Mouse (Mus musculus) C2C12 (cell line): ENCODE measurements around the gene Zc3h12a.

Experiments
- CTCF ChIP-seq: IDR thresholded peaks from one replicate; pipeline ENCODE4 v1.5.1; 2011; ENCODE audit not compliant: control insufficient read depth, insufficient read depth, insufficient read length
- FOSL1 ChIP-seq: IDR thresholded peaks from one replicate; pipeline ENCODE4 v1.8.0; 2011; ENCODE audit warnings: mild to moderate bottlenecking, low read length; ENCODE audit not compliant: poor library complexity, insufficient read depth, severe bottlenecking
- MAX ChIP-seq: IDR thresholded peaks from one replicate; pipeline ENCODE4 v1.6.1; 2011; ENCODE audit warnings: mild to moderate bottlenecking, control low read depth
- MYOD1 ChIP-seq: IDR thresholded peaks from one replicate; pipeline ENCODE4 v1.6.1; 2011; ENCODE audit warnings: low read depth; ENCODE audit not compliant: control insufficient read depth, insufficient read length
- MYOG ChIP-seq: IDR thresholded peaks from one replicate; pipeline ENCODE4 v1.6.1; 2011; ENCODE audit not compliant: control insufficient read depth, insufficient read length; ENCODE audit errors: extremely low read depth
- USF1 ChIP-seq: IDR thresholded peaks from one replicate; pipeline ENCODE4 v1.6.1; 2011; ENCODE audit warnings: low read depth, mild to moderate bottlenecking, control low read depth, moderate library complexity

DNA sequence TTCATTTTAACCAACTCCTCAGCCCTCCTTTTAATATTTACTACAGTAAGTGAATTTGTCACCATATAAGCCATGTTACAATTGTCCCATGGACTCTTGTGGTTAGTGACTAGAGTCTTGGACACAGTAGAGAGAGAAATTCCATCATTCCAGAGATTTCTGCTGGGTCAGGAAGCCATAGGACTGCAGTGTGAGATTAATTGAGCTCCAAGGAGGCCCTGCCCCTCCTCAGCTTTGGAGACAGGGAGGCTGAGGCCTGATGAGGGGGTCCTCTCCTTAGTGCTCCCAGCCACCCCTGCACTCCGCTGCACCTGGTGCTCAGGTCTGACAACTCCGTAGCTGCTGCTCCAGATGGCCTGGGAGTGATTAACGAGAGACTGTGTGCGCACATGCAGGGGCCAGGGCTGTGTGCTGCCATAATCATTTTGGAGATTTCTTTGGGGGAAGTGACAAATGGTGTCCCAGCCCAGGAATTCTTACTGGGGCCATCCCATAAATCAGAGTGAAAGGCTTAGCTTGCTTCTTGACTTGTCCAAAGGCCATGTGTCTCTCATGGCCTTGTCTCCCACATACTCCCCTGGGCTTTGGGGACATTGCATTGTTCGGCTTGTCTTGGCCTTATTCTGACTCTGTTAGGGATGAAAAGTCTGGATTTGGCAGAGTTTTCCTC is 47.0 kb upstream of the Zc3h12a start:
- TF ChIP-seq CTCF (no peak), MAX (no peak), USF1 (no peak), MYOG (no peak), MYOD1 (no peak), FOSL1 (no peak)
